Mouse (Mus musculus): ENCODE data around the gene Polr1b.
A peak's percentile ranks its signal among the peaks of the same experiment; 100 is the strongest.

Polr1b gene

GRCm38 (mm10) chr2:129116368-129116739 lies 15.6 kb downstream of the Polr1b start:
- DNase-seq (ENCODE audit: low read depth, low spot score), result no peak

DNA sequence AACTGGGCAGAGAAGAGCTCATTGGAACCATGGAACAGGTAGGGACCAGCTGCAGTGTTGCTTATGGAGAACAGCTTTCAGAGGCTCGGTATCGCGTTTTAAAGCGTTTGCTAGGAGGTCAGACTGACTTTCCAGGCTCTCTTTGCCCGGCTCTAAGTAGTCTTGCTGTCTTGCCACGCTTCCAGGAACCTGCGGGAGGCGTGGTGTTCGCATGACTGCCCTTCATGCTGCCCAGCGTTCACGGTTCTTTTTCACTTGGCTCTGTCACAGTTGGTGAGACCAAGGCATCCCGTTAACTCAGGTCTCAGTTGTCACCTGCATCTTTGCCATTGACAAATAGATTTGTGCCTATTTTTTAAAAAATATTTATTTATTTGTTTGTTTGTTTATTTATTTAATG lies 17.3 kb downstream of the Polr1b start:
- no peak for DNase-seq (ENCODE audit: low read depth, low spot score)

- DNase-seq (ENCODE audit: low read depth, low spot score), result no peak
Observed at GRCm38 (mm10) chr2:129121986-129122385, 21.2 kb downstream of the Polr1b start.

DNA sequence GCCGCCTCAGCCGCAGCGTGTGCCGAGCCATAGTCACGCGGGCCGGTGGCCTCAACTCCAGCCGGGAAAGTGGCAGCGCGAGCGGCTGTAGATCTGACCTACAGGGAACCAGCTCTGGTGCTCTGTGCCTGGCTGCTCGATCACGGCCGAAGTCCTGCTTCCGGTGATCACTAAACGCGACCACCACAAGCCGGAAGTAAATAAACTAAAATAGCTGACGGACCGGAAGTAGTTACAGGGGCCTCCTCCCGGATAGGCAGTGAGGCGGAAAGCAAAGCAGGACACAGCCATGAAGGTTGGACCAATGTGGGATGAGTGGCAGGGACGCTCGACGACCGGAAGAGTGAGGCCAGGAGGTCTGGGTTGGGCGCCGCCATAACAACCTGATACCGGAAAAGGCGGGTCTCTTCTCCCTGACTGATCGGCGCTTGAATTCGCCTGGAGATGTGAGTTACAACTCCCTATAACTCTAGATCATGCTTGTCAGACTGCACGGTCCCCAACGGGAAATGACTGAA lies 28.7 kb downstream of the Polr1b start, which contains the start of gene Chchd5:
Chchd5 (plus strand) TSS at position 289 of the 518 bp plus-strand sequence.
- DNase-seq (ENCODE audit: low read depth, low spot score), result peak; percentile 94

- DNase-seq (ENCODE audit: low read depth, low spot score), result peak; percentile 80
Observed at GRCm38 (mm10) chr2:129129987-129130545, 29.3 kb downstream of the Polr1b start.

DNA sequence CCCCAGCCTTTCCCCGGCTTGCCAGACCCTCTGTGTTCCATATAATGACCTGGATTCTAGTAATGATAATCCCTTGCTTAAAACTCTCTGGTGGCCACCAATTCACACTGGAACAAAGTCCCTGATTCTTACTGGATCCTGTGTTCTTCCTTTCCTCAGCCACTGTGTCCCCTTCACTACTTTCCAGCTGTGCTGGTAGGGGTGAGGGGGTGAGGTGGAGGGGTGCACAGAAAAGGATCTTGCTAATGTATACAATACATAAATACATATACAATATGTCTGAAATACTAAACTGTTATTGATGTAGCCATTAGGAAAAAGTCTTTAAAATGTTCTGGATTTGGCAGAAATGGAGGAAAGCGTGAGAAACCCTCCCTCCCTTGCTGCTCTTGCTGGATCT lies 30.0 kb downstream of the Polr1b start:
- no peak for DNase-seq (ENCODE audit: low read depth, low spot score)

DNA sequence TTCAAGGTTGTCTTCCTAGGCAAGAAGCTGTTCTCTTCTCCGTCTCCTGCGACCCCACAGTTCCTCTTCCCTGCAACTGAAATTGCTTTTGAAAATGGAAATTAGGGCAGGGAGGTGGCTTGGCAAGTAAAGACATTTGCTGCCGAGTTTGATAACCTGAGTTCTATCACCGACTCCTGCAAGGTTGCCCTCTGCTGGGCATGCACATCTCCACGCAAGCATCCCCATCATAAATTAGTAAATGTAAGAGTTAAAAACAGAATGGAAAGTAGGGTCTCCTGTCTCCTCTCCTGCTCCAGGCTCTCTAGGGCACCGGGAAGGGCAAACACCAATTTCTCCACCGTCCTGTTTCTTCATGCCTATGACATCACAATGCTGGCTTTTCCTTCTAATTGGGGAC lies 31.4 kb downstream of the Polr1b start:
- peak; percentile 43 for DNase-seq (ENCODE audit: low read depth, low spot score)

DNA sequence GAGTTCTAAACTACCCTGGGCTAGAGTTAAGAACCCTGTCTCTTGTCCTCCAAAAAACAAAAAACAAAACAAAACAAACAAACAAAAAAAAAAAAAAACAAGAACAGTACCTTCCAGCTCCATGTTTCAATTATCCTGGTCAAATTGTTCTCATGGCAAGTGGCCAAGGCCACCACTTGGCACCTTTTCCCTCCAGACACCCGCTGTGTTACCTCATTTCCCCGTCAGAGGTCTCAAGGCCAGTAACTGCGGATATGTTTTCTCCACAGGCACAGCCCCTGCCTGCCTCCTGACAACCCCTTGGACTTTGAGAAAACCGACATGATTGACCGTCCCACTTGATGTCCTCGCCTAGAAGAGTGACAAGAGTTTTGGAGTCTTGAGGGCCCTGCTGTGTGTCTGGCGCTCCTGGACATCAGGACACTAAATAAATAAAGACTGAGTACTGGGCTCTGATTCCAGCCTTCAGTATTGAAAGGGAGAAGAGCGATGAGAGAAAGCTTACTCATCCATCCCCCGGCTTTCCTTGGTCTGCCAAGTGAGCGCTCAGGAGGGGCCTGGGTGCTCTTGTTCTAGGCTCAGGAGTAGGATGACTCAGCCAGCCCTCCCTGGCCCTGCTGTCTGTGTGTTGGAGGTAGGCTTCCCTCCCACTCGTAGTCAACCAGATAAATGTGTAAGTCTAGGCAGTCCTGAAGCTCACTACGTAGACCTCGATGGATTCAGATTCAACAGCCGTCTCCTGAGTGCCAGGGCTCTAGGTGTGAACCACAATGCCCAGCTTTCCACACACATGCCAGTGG lies 32.4 kb downstream of the Polr1b start:
- no peak for DNase-seq (ENCODE audit: low read depth, low spot score)

DNA sequence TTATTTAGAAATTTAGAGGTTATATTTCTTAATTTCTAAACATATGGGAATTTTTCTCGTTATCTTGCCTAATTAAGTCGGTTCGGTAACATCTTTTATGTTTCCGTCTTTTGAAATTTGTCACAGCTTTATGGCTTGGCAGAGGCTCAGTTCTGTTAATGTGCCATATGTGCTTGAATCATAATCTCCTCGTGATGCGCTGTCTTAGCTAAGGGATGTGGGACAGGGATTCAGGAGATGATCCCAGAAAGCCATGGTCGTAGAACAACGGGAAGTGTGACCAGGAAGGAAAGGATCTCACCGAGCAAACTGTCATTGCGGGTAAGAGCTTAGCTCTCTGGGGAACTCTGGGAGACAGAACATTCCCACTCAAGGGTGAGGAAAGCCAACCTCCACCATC lies 39.1 kb downstream of the Polr1b start:
- no peak for DNase-seq (ENCODE audit: low read depth, low spot score)

DNA sequence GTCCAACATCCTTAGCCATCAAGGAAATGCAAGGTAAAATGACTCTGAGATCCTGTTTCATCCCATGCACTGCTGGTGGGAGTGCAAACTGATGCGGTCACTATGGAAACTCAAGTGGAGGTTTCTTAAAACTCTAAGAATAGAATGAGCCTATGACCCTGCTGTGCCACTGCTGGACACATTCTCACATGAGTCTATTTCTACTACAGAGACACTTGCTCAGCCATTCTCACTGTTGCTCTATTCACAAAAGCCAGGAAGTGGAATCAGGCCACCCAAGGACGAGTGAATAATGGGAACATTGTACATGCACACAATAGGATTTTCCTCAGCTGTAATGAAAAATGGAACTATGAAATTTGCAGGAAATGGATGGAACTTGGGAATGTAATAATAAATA lies 48.0 kb downstream of the Polr1b start:
- no peak for DNase-seq (ENCODE audit: low read depth, low spot score)

DNA sequence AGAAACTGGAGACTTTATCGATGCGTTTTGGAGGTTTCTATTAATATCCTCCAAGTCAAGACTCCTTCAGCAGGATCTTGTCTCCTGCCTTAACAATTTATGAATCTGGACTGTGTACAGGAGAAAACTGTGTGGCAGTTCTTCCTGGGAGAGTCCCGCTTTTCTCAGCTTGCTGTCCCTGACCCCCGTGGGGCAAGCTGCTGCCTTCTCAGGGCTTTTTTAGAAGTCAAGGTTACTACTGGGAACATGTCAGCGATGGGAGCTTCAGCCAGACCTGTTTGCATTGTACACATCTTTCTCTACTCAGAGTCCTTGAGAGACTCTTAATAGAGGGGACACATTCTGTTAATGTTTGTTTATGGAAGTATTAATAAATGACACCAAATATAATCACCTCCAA lies 49.6 kb downstream of the Polr1b start:
- no peak for DNase-seq (ENCODE audit: low read depth, low spot score)

- no peak for DNase-seq (ENCODE audit: low read depth, low spot score)
Observed at GRCm38 (mm10) chr2:129151111-129151510, 50.3 kb downstream of the Polr1b start.

GRCm38 (mm10) chr2:129152751-129153150 lies 52.0 kb downstream of the Polr1b start:
- no peak for DNase-seq (ENCODE audit: low read depth, low spot score)

DNA sequence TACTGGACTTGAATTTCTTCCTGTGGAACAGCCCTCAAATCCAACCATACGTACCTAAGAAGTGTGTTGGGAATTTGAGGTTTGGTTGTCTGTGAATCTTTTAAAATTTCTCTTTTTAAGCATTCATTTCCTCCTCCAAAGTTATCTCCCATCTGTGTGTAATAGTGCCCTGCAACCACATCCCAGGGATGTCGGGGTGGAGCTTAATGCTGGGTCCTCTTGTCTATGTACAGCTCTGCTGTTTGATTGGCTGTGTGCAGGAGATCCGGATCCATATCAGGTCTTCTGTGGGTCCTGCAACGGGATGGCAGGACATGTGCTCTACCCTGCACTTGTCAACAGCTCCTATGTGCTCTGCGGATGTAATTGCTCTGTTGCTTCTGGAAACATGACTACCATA lies 64.0 kb downstream of the Polr1b start:
- no peak for DNase-seq (ENCODE audit: low read depth, low spot score)

- no peak for DNase-seq (ENCODE audit: low read depth, low spot score)
Observed at GRCm38 (mm10) chr2:129166466-129167463, 66.0 kb downstream of the Polr1b start.

GRCm38 (mm10) chr2:129173386-129173785 lies 72.6 kb downstream of the Polr1b start:
- DNase-seq (ENCODE audit: low read depth, low spot score), result no peak

GRCm38 (mm10) chr2:129174474-129174873 lies 73.7 kb downstream of the Polr1b start:
- peak; percentile 40 for DNase-seq (ENCODE audit: low read depth, low spot score)

- DNase-seq (ENCODE audit: low read depth, low spot score), result no peak
Observed at GRCm38 (mm10) chr2:129175636-129176035, 74.8 kb downstream of the Polr1b start.

Data from A20 (cell line).